Mouse (Mus musculus): Measurements from ENCODE around the gene Arhgef11. TPM values are rescaled to one million over a fixed set of nuclear protein-coding genes. Genes with fewer than 3 reads are reported as not detected.

Arhgef11 gene
- total RNA-seq, 2 experiments from 2014 or later, result 14.1 to 20.3 TPM

DNA sequence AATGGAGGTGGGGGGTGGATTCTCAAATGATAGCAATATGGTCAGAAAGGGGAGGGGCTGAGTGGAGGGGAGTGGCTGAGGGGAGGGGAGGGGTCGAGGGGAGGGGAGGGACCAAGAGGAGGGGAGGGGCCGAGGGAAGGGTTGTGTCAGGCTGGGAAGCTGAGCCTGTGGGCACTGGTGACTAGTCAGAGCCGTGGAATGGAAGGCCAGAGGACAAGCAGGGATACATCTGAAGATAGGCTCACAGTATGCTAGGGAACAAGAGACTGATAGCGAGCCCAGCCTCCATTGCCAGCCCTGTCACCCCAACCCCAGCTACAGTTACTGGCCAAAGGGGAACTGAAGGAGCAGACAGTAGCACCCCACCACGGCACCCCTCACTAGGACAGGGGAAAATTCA is 141.3 kb downstream of the Arhgef11 start:
- no peak for ATAC-seq (ENCODE audit: poor library complexity, severe bottlenecking)

DNA sequence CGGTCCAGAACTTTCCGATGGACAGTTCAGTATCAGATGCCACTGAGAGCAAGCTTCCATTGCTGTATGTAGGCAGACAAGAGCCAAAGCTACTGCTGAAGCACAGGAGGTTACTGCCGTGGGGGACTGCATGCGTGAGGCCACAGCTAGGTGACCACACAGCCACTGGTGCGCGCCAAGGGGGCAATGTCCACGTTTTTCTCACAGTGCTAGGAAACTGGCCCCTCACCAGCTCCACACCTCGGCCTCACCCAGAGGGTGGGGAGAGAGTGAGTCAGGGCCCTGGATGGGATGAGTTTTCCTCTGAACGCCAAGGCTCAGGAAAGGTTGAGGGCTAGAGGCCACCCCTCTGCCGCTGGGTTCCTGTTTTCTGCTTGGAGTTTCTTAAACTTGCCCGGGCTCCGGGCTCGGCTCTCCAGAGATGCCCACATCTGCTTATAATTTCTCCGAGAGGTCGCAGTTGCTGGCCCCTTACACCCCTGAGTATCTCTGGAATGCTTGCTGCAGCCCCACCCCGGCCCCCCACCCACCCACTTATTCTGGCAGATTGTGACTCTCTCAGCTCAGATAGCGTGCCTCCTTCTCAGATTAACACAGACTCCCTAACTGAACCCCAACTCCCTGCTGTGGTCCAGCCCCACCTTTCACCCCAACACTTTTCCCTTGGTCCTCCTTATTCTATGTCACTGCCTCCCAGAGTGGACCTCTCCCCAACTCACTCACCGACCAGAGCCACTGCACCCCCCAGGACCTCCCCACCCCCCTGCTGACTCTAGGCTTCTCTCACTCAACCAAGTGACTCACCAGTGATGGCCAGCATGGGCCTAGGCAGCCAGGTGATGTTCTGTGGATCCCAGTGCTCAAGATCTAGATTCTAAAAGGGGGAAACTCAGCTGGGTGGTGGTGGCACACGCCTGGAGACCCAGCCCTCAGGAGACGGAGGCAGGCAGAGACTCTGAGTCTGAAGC is 144.3 kb downstream of the Arhgef11 start:
- ATAC-seq (ENCODE audit: poor library complexity, severe bottlenecking), result no peak

DNA sequence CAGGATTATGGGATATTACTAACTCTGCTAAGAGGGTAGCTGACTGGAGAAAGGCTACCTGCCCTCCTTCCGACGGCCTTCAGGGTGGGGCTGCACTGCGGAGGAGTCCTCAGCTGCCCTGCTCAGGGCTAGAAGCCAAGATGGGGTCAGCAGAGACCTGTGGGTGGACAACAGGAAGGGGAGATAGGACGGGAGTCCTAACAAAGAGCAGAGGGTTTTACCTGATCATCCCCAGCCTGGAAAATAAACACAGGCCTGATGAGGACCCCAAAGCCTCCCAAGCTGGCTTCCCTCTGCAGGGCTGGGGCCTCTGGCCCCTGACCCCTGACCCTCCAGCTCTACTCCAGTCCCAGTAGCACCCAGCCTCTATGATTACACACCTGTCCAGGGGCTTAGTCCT is 145.8 kb downstream of the Arhgef11 start:
- no peak for ATAC-seq (ENCODE audit: poor library complexity, severe bottlenecking)

DNA sequence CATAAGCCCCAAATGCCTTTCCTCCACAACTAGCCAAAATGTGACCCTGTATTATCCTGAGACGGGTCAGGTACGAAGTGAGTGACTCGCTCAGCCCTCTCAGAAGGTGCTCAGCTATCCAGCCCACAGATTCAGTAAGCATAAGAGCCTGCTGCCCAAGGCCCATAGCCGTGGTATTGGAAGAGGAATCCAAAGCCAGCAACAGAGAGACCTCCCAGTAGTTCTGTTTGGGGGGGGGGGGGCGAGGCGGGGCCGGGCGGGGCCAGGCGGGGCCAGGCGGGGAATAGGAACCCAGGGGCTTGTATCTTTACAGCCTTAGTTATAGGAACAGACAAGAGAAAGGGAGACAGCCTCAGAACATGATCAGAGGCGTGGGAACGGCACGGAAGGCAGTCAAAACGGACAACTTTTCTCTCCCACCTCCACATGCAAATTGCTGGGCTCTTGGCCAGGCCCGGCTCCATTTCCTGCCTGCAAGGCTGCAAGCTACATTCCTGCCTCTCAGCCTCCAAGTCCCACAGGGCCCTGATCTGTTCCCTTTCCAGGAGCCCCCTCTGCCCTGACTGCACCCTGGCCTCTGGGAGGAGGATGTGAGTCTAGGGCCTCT is 146.4 kb downstream of the Arhgef11 start:
- ATAC-seq (ENCODE audit: poor library complexity, severe bottlenecking), result no peak

GRCm38 (mm10) chr3:87764506-87764905 is 147.1 kb downstream of the Arhgef11 start:
- ATAC-seq (ENCODE audit: poor library complexity, severe bottlenecking), result no peak

GRCm38 (mm10) chr3:87765091-87765490 is 147.7 kb downstream of the Arhgef11 start:
- peak; percentile 70 for ATAC-seq (ENCODE audit: poor library complexity, severe bottlenecking)

GRCm38 (mm10) chr3:87765631-87766283 is 148.4 kb downstream of the Arhgef11 start:
- ATAC-seq (ENCODE audit: poor library complexity, severe bottlenecking), result no peak

DNA sequence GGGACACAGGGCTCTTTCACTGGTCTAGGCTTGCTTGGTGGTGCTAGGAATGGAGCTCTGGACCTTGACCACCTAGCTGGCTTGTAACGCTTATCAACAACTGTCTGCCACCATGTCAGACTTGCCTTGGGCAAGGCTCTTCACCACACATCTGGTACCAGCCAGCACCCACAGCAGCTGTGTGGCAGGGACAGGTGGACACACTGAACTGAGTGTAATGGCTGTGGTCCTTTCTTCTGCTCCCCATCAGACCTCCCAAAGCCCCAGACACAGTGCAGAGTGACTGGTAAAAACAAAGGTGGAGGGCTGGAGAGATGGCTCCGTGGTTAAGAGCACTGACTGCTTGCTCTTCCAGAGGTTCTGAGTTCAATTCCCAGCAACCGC is 148.9 kb downstream of the Arhgef11 start:
- no peak for ATAC-seq (ENCODE audit: poor library complexity, severe bottlenecking)

DNA sequence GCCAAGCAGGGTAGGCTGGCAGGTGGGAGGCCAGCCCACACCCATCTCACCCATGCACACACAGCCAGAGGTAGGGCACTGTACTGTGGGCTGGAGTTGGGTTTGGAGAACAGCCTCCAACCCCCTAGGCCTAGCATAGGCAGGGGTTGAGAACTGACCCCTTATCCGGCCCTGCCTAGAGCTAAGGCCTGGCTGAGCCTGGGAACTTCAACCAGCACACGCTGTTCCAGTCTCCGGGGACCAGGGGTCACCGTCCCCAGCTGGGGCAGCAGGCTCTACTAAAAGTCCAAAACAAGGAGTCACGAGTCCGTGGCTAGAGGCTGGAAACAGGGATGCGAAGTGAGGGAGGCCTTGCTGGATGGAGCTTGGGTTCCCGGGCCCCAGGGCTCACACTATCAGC is 150.4 kb downstream of the Arhgef11 start:
- no peak for ATAC-seq (ENCODE audit: poor library complexity, severe bottlenecking)

GRCm38 (mm10) chr3:87768431-87768830 is 151.1 kb downstream of the Arhgef11 start:
- no peak for ATAC-seq (ENCODE audit: poor library complexity, severe bottlenecking)

DNA sequence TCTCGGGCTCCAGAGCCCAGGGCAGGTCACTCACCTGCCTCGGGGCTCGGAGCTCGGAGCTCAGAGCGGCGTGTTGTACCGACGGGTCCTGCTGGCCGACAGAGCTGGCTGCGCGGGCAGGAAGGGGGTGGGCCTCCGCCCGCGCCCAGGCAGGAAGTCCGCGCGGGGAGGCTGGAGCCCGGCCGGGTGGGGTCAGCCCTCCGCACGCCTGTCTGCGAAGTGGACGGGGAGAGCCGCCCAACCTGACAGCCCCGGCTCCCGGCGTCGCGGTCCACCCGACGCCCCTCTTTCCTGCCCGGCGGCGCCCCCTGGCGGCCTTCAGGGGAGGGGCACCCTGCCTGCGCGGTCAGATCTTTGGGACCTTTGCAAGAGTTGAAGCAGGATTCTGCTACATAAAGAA is 151.5 kb downstream of the Arhgef11 start:
- ATAC-seq (ENCODE audit: poor library complexity, severe bottlenecking), result peak; percentile 80

GRCm38 (mm10) chr3:87769506-87769905 is 152.1 kb downstream of the Arhgef11 start:
- no peak for ATAC-seq (ENCODE audit: poor library complexity, severe bottlenecking)

DNA sequence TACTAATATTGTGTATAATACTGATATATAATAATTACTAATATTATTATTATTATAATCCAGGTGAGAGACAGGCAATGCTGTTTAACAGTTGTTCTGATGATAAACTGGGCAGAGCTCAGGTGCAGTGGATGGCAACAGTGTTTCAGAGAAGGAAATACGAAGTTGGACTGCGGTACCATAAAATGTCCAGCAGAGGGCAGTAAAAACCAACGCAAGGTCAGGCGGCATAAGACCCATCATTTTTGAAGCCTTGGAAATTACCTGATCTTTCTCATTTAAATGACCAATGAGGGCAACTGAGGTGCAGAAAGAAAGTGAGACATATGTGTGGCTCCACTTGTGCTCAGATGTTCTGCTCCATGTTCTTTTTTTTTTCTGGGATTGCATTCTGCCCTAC is 152.9 kb downstream of the Arhgef11 start:
- ATAC-seq (ENCODE audit: poor library complexity, severe bottlenecking), result peak; percentile 61

- no peak for ATAC-seq (ENCODE audit: poor library complexity, severe bottlenecking)
Measured at GRCm38 (mm10) chr3:87771088-87771487, 153.7 kb downstream of the Arhgef11 start.

GRCm38 (mm10) chr3:87778283-87778682 is 160.9 kb downstream of the Arhgef11 start:
- ATAC-seq (ENCODE audit: poor library complexity, severe bottlenecking), result no peak

- ATAC-seq (ENCODE audit: poor library complexity, severe bottlenecking), result no peak
Measured at GRCm38 (mm10) chr3:87779086-87779485, 161.7 kb downstream of the Arhgef11 start.

GRCm38 (mm10) chr3:87783282-87784023 is 166.1 kb downstream of the Arhgef11 start:
- ATAC-seq (ENCODE audit: poor library complexity, severe bottlenecking), result no peak

- ATAC-seq (ENCODE audit: poor library complexity, severe bottlenecking), result no peak
Measured at GRCm38 (mm10) chr3:87785156-87785555, 167.8 kb downstream of the Arhgef11 start.

DNA sequence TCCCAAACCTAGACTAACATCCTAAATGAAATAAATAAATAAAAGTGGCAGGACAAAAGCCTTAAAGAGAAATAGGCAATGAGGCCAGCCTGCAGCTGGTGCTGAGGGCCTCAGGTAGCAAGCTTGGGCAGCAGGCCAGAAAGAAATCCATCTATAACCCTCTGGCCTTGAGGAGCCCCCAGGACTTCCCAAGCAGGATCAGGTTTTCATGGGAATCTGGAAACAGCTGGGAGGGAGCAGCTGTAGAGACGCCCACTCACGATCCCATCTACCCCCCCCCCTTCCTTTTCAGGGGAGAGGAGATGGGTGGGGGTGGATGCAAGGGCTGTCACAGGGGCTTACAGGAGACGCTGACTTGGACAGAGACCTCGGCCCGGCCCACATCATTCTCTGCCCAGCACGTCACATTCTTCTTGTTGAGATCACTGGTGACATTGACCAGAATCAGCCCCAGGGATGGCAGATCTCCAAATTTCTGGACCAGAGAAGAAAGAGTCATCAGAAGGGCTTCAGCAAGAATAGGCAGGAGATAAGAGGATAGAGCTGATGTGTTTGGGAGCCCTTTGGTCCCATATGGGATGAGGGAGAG is 168.4 kb downstream of the Arhgef11 start:
- no peak for ATAC-seq (ENCODE audit: poor library complexity, severe bottlenecking)
